Mouse (Mus musculus): Measurements from ENCODE around the gene Slc50a1. TPM values are rescaled to one million over a fixed set of nuclear protein-coding genes. Genes with fewer than 3 reads are reported as not detected.

Gene Slc50a1
- polyA plus RNA-seq, 1 experiment from 2014 or later, result 41.3 TPM

- Histone ChIP-seq H3K4me1 (peaks cover 38% of the 10 kb centered on the region), H3K27ac (no peak overlapping the region), H3K27me3 (ENCODE audit: low read depth, poor library complexity, severe bottlenecking) (peaks cover 4% of the 10 kb centered on the region; the same call in 1 of the 2 replicates), H3K4me3 (no peak overlapping the region), H3K36me3 (no peaks in the 10 kb centered on the region), H3K9me3 (replicated peaks) (no peaks in the 10 kb centered on the region)
- DNase-seq (ENCODE audit: low spot score), result no peak
- WGBS, result 67% methylated on average over 10 of the region's 10 CpGs
Observed at GRCm38 (mm10) chr3:89291874-89292273, 21.5 kb upstream of the Slc50a1 start.

DNA sequence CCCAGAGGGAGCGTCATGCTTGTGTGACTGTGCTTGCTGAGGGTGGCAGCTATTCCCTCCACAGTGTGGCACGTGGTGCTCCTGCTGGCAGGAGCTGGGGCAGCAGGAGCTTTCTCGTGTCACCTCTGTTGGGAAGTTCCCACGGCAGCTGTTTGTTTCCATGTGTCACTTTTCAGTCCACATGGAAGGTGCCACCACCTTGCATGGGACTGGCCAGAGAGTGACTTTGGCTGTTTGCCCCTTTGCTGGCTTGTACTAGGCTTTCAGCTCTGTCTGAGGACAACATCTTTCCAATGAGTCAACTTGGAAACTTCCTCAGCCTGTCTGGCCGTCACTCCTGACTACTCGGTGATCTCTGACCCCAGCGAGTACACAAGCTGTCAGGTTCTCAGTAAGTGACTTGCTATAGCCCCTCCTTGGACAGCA, 18.1 kb upstream of the Slc50a1 start:
- Histone ChIP-seq H3K4me1 (peaks cover 47% of the 10 kb centered on the region), H3K4me3 (no peak overlapping the region), H3K9me3 (replicated peaks) (no peaks in the 10 kb centered on the region), H3K36me3 (no peaks in the 10 kb centered on the region), H3K27me3 (ENCODE audit: low read depth, poor library complexity, severe bottlenecking) (peaks cover 9% of the 10 kb centered on the region; the same call in 1 of the 2 replicates), H3K27ac (no peak overlapping the region)
- no peak for DNase-seq (ENCODE audit: low spot score)
- 44% methylated on average over 7 of the region's 7 CpGs for WGBS

- no peak overlapping the region for H3K4me3 ChIP-seq
- H3K9me3 ChIP-seq (replicated peaks), result no peaks in the 10 kb centered on the region
- DNase-seq (ENCODE audit: low spot score), result no peak
- 63% methylated on average over 5 of the region's 5 CpGs for WGBS
- peaks cover 9% of the 10 kb centered on the region; the same call in 1 of the 2 replicates for H3K27me3 ChIP-seq (ENCODE audit: low read depth, poor library complexity, severe bottlenecking)
- peaks cover 47% of the 10 kb centered on the region for H3K4me1 ChIP-seq
- peak overlapping the region; percentile 0; the same call in 1 of the 2 replicates for H3K27ac ChIP-seq
- H3K36me3 ChIP-seq, result no peaks in the 10 kb centered on the region
Observed at GRCm38 (mm10) chr3:89287286-89287685, 16.9 kb upstream of the Slc50a1 start.

- Histone ChIP-seq H3K9me3 (replicated peaks) (no peaks in the 10 kb centered on the region), H3K27ac (no peak overlapping the region), H3K4me3 (no peak overlapping the region), H3K27me3 (ENCODE audit: low read depth, poor library complexity, severe bottlenecking) (peaks cover 23% of the 10 kb centered on the region), H3K4me1 (peaks cover 49% of the 10 kb centered on the region), H3K36me3 (no peaks in the 10 kb centered on the region)
- DNase-seq (ENCODE audit: low spot score), result no peak
- 53% methylated on average over 2 of the region's 2 CpGs for WGBS
Observed at GRCm38 (mm10) chr3:89285526-89285925, 15.2 kb upstream of the Slc50a1 start.

DNA sequence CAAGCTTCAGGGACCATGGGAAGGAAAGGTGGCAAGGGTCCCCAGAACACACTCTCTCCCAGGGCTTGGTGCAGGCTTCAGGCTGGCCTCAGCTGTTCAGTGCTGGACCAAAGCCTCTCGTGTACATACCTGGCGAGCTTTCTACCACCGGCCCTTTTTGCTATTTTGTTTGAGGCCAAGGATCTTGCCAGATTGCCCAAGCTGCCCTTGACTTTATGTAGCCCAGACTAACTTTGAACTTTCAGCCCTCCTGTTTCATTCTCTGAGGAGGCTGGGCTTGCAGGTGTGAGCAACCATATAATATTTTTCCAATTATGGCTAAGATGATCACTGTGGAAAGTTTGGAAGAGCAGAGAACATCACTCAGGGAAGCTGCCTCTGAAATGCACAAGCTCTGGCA, 13.9 kb upstream of the Slc50a1 start:
- 95% methylated on average over 3 of the region's 3 CpGs for WGBS
- no peak for DNase-seq (ENCODE audit: low spot score)
- Histone ChIP-seq H3K9me3 (replicated peaks) (no peaks in the 10 kb centered on the region), H3K4me1 (peaks cover 60% of the 10 kb centered on the region), H3K27ac (no peak overlapping the region), H3K36me3 (no peaks in the 10 kb centered on the region), H3K27me3 (ENCODE audit: low read depth, poor library complexity, severe bottlenecking) (peaks cover 35% of the 10 kb centered on the region), H3K4me3 (no peak overlapping the region)

DNA sequence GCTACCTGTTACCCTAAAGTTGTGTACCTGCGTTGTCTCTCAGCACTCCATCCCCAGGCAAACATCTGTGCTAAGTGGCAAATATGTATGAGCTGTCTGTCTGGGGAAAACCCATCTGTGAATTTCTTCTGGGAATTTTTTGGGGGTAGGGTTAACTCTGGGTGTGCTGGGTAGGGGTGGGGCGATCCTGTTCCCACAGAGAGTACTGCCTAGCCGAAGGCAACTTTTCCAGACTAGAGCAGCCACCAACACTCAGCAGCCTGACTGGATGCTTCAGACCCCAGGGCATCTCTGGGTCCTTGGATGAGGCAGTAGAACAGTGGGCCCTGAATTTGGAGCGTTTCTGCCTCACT, 11.9 kb upstream of the Slc50a1 start:
- Histone ChIP-seq H3K9me3 (replicated peaks) (no peaks in the 10 kb centered on the region), H3K27me3 (ENCODE audit: low read depth, poor library complexity, severe bottlenecking) (peaks cover 50% of the 10 kb centered on the region), H3K4me1 (peaks cover 65% of the 10 kb centered on the region), H3K27ac (peak overlapping the region; percentile 50), H3K4me3 (0 out of 2 replicates have a peak overlapping the region, but pooled peaks have one; percentile 56), H3K36me3 (no peaks in the 10 kb centered on the region)
- DNase-seq (ENCODE audit: low spot score), result no peak
- 23% methylated on average over 4 of the region's 4 CpGs for WGBS

- H3K4me1 ChIP-seq, result peaks cover 65% of the 10 kb centered on the region
- H3K9me3 ChIP-seq (replicated peaks), result no peaks in the 10 kb centered on the region
- H3K27me3 ChIP-seq (ENCODE audit: low read depth, poor library complexity, severe bottlenecking), result peaks cover 54% of the 10 kb centered on the region
- H3K27ac ChIP-seq, result peak overlapping the region; percentile 81
- H3K4me3 ChIP-seq, result peak overlapping the region; percentile 56
- peak; percentile 89 for DNase-seq (ENCODE audit: low spot score)
- WGBS, result 10% methylated on average over 20 of the region's 20 CpGs
- H3K36me3 ChIP-seq, result no peaks in the 10 kb centered on the region
Observed at GRCm38 (mm10) chr3:89281579-89282290, 11.4 kb upstream of the Slc50a1 start.

DNA sequence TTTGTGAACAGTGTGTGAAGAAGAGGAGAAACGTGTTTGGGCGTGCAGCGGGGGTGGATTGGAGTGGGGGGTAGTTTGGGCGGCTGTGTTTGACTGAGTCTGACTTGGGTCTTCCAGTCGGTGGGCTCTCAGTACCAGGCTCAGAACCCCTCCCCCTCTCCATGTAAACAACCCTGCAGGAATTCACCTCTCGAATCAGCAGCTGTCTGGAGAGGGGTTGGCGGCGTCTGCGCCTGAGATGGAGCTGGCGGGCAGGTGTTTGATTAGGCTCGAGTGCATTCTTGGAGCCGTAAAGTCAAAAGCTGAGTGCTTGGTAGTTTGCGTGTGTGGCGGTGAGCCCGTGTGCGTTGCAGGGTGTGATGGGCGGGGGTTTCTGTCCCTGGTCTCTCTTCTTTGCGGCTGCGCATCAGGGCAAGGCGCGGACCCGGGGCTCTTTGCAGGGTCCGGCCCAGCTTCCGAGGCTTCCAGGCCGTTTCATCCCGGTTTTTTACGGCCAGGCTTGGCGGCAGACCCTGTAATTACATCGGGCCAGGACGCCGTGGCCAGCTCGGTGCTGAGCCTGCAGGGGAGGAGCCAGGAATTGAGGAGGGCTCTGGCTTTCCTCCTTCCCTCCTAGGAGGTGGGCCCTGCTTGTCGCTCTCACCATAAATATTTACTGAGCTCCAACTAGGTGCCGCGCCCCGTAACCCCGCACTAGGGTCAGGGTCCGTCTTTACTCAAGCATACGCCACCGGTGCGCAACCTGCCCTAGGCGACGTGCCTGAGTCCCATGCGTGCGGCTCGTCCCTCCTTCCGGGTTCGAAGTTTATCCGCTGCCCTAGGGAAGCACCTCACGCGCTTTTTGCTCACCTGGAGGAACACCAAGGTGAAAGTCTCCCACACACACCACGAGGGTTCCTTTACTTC, 10.5 kb upstream of the Slc50a1 start, which contains the start of gene Efna1:
Efna1 (minus strand) TSS at position 537 of the 906 bp plus-strand sequence.
- Histone ChIP-seq H3K27me3 (ENCODE audit: low read depth, poor library complexity, severe bottlenecking) (peaks cover 55% of the 10 kb centered on the region), H3K4me3 (peak within 1 kb of the TSS; percentile 56), H3K36me3 (no peaks in the 10 kb centered on the region; the same call in 1 of the 2 replicates), H3K4me1 (peaks cover 66% of the 10 kb centered on the region), H3K27ac (peak within 1 kb of the TSS; percentile 81), H3K9me3 (replicated peaks) (no peaks in the 10 kb centered on the region)
- WGBS, result under 1% methylated on average over 52 of the region's 52 CpGs
- peak; percentile 75 for DNase-seq (ENCODE audit: low spot score)

- H3K27ac ChIP-seq, result peak overlapping the region; percentile 81
- H3K4me3 ChIP-seq, result peak overlapping the region; percentile 56
- no peaks in the 10 kb centered on the region for H3K9me3 ChIP-seq (replicated peaks)
- no peak for DNase-seq (ENCODE audit: low spot score)
- peaks cover 61% of the 10 kb centered on the region for H3K4me1 ChIP-seq
- H3K36me3 ChIP-seq, result peaks cover 4% of the 10 kb centered on the region
- H3K27me3 ChIP-seq (ENCODE audit: low read depth, poor library complexity, severe bottlenecking), result peaks cover 55% of the 10 kb centered on the region
- WGBS, result under 1% methylated on average over 29 of the region's 29 CpGs
Observed at GRCm38 (mm10) chr3:89280050-89280605, 9.8 kb upstream of the Slc50a1 start.

- peaks cover 61% of the 10 kb centered on the region for H3K4me1 ChIP-seq
- 1% methylated on average over 35 of the region's 35 CpGs for WGBS
- H3K27ac ChIP-seq, result peak overlapping the region; percentile 81
- H3K4me3 ChIP-seq, result peak overlapping the region; percentile 56
- peak; percentile 89 for DNase-seq (ENCODE audit: low spot score)
- H3K27me3 ChIP-seq (ENCODE audit: low read depth, poor library complexity, severe bottlenecking), result peaks cover 50% of the 10 kb centered on the region
- H3K36me3 ChIP-seq, result peaks cover 8% of the 10 kb centered on the region
- H3K9me3 ChIP-seq (replicated peaks), result no peaks in the 10 kb centered on the region
Observed at GRCm38 (mm10) chr3:89279153-89279890, 9.0 kb upstream of the Slc50a1 start.

DNA sequence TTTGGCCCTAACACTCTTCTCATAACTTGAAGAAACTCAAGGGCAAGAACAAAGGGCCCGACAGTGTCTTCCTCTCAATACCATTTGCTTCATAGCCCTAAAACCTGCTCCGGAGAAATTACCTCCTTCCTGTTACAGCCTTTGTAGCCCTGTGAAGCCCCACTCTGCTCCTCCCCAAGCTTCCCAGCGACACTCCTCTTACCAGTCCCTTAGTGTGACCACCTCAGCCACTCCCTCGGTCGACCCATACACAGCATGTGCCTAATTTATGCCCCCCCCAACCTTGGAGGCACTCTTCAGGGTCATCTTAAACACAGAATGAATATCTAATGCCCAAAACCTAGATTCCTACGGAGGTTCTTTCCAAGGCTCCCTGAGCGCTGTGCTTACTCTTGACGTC, 8.3 kb upstream of the Slc50a1 start:
- no peaks in the 10 kb centered on the region for H3K9me3 ChIP-seq (replicated peaks)
- DNase-seq (ENCODE audit: low spot score), result no peak
- 4% methylated on average over 8 of the region's 8 CpGs for WGBS
- H3K27ac ChIP-seq, result peak overlapping the region; percentile 81
- peaks cover 50% of the 10 kb centered on the region for H3K27me3 ChIP-seq (ENCODE audit: low read depth, poor library complexity, severe bottlenecking)
- H3K36me3 ChIP-seq, result peaks cover 8% of the 10 kb centered on the region
- peaks cover 61% of the 10 kb centered on the region for H3K4me1 ChIP-seq
- H3K4me3 ChIP-seq, result peak overlapping the region; percentile 56

DNA sequence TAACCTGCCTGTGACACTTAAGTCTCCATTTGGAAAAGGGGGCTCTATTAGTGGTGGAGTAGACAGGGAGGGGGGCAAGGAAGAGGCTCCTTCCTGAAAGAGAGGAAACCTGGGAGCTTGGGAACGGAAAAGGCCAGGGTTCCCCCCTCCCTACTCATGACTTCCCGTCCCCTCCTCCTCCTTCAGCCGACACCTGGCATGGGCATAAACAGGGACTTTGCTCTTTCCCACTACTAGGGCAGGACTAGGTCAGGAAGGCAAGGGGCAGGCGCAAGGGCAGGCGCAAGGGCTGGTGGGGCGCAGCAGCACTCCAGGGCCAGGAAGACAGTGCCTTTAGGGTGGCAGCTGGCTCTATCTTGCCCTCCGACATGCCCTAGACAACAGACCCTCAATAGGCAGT, 7.7 kb upstream of the Slc50a1 start:
- Histone ChIP-seq H3K27ac (peak overlapping the region; percentile 81), H3K27me3 (ENCODE audit: low read depth, poor library complexity, severe bottlenecking) (peaks cover 50% of the 10 kb centered on the region), H3K4me1 (peaks cover 61% of the 10 kb centered on the region), H3K9me3 (replicated peaks) (no peaks in the 10 kb centered on the region), H3K4me3 (peak overlapping the region; percentile 56), H3K36me3 (peaks cover 8% of the 10 kb centered on the region)
- peak; percentile 41 for DNase-seq (ENCODE audit: low spot score)
- WGBS, result 36% methylated on average over 7 of the region's 7 CpGs
